Mouse (Mus musculus) brain, adult 2 months (tissue): ENCODE results near the gene Rmi1.
"Not testable (repeated sequence)": the region's sequence is repeated elsewhere in the genome, so short reads cannot be mapped to it uniquely, and the experiment has no call there.

Experiments used
- DNase-seq: peaks from one replicate; pipeline ENCODE4 v3.0.0; 2011; ENCODE audit warnings: low read depth, low spot score

Gene Rmi1

DNA sequence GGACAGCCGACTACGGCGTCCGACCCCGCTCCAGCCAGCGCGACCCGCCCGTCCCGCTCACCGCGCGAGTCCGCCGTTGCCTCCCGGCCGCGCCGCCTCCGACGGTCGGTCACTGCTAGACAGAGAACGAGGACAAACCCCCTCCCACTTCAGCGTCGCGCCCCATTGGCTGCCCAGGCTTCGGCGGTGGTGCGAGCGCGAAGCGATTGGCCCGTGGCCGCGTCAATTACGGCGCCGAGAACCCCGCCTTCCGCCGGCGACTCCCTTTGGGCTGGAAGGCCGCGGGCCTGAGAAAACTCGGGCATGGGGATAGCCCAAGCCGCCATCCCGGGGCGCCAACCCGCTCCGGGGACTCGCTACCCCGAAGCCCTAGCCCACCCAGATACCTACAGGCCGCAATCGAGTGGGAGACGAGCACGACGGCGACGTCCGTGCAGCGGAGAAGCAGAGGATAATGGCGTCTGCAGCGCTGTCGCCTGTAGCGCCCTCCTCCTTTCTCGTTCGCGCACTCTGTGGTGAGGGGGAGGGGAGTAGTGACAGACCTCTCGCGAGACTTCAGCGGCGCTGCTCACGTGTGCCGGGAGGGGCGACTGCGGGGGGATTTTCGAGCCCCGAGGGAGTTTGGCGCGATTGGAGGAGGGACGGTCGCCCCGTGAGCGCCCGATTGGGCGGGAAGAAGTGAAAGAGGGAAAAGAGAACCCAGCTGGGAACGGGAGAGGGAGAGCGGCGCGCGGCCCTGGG, at the start of gene Rmi1:
TSS of gene Rmi1 (plus strand) at position 246 of the 741 bp plus-strand sequence.
- DNase-seq = peak; percentile 99

DNA sequence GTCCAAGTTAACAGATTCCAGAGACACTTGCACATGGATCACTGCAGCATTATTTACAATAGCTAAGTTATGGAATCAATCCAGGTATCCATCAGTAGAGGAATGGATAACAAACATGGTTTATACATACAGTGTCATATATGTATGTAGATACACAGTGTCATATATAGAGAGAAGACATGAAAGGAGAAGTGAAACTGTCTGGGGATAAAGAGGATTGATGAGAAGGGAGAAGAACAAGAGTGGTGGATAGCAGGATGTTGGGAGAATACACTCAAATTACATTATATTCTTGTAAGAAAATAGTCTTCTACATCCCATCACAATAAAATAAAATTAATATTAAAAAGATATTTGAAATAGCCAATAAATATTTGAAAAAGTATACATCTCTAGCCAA, 49.1 kb upstream of the Rmi1 start:
- DNase-seq = no peak

DNA sequence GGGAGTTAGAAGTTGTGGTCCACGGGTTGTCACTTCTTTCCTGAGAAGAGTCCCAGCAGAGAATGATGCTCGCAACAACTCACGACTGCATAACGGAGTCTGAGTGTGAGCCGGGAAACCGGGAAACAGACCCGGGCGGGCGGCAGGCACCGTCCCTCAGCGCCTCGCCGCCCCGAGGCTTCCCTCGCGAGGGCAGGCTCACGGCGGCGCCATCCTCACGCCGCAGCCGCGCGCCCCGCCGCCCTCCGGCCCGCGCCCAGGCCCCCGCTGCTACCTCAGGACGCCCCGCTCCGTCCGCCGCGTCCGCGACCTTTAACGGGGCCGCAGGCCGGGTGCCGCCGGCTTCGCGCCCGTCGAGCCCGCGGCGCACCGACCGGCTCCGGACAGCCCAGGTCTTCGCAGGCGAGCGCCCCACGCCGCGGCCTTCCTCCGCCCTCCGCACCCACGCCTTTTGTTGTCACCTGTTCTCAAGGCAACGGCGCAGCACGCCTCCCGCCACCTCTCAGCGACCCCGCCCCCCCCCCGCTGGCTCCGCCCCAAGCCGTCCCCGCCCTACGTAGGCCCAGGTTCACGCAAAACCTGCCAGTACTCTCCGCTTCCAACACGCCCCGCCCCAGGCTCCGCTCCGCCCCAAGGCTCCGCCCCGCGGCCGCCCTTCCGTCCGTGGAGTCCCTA, 43.3 kb upstream of the Rmi1 start, which contains the start of gene Kif27:
TSS of gene Kif27 (minus strand) at position 494 of the 675 bp plus-strand sequence.
- peak; percentile 90 for DNase-seq

DNA sequence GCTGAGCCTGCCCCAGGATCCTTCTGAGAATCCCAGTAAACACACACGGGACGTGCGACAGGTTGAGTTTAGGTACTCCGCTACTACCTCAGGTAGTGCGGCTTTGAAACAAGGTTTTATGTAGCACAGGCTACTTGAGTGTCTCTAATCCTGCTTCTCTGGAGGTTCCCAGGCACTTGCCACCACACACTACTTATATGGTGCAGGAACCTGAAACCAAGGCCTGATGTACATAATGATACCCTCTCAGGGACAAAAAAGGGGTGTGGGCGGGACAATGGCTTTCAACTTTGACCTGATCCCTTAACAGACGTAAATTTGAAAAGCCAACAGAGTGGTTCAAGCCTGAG, 42.8 kb upstream of the Rmi1 start:
- no peak for DNase-seq

DNA sequence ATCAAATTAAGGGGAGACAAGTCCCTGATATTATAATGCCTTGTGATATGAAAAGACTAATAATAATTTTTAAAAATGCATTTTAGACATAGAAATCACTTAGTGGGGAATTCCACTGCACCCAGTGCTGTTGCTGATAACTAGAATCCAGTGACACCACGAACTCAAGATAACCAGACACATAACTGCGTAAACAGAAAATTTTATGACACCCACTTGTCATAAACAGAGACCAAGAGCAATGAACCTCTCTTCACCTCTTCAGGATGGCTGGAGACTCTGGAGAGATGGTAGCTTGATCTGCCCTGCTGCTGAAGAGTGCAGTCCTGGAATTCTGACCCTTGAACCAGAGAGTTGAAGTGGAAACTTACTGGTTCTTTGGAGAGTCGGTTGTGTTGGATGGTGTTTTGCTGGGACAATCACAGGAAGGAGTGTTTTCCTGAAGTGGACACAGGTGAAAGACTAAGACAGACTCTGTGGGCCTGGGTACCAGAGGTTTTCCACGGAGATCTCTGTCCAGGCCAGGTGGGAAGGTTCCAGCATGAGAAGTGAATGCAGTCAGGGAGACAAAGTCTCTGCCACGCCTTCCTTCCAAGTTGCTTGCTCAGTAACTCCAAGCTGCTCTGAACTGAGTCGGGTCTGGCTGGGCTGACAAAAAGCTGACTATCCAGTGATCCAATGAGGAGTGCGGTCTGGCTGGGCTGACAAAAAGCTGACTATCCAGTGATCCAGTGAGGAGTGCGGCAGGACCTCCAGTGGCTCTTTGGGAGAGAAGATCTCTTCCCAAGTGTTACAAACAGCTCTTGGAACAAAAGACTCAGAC, 37.5 kb upstream of the Rmi1 start:
- no peak for DNase-seq

DNA sequence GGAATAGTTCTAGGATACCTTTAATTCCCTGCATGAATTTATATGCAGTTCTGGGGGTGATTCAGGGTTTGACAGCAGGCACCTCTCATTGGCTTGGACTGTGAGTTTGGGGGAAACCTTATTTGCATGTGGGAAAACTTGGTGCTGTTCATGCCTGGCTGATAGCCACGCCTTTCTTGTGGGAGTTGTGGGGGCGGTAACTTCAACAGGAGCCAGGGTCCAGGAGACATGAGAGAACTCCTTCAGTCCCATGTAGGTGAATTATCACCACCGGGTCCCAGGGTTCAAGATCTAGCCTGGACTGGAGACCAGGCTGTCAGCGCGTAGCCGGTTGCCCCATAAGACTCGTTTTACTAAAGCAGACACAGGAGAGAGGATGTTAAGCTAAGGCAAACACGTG, 36.9 kb upstream of the Rmi1 start:
- DNase-seq = not testable (repeated sequence)

DNA sequence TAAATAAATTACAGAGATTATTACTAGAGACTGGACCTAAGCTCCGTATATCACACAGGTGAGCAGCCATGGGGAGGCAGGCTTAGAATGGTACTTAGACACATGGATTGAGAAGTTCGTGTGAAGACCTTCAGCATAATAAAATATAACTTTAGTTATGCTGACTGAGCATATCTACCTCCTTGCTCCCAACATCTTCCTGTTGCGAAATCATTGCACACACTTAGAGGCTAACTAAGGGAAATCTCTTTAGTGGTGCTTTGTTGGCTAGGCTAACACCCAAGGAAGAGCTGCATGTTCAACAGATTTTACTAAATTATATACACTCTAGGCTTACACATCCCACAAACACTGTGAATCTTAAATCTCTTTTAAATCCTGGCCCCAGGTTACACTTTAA, 35.7 kb upstream of the Rmi1 start:
- DNase-seq = no peak

DNA sequence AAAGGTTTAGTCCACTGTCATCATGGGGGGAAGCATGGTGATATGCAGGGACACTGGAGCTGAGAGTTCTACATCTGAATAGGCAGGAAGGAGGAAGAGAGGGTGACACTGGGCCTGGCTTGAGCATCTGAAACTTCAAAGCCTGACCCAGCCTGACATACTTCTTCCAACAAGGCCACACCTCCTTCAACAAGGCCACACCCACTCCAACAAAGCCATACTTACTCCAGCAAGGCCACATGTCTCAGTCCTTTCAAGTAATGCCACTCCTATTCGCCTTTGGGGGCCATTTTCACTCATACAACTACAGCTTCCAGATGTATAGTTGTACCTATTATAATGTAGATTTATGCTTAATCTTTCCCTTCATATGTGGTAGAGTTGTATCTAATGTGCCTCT, 34.4 kb upstream of the Rmi1 start:
- no peak for DNase-seq

DNA sequence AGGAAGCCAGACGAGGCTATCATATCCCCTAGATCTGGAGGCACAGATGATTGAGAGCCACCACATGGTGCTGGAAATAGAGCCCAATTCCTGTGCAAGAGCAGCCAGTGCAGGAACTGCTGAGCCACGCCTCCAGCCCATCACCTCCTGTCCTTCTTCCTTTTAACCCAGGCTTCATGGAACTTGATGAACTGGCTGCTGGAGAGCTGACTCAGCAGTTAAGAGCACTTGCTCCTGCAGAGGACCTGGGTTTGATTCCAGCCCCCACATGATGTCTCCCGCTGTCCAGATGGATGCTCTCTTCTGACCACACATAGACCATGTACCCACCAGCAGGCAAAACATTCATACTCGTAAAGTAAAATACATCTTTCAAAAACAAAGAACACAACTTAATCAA, 33.2 kb upstream of the Rmi1 start:
- DNase-seq = no peak

DNA sequence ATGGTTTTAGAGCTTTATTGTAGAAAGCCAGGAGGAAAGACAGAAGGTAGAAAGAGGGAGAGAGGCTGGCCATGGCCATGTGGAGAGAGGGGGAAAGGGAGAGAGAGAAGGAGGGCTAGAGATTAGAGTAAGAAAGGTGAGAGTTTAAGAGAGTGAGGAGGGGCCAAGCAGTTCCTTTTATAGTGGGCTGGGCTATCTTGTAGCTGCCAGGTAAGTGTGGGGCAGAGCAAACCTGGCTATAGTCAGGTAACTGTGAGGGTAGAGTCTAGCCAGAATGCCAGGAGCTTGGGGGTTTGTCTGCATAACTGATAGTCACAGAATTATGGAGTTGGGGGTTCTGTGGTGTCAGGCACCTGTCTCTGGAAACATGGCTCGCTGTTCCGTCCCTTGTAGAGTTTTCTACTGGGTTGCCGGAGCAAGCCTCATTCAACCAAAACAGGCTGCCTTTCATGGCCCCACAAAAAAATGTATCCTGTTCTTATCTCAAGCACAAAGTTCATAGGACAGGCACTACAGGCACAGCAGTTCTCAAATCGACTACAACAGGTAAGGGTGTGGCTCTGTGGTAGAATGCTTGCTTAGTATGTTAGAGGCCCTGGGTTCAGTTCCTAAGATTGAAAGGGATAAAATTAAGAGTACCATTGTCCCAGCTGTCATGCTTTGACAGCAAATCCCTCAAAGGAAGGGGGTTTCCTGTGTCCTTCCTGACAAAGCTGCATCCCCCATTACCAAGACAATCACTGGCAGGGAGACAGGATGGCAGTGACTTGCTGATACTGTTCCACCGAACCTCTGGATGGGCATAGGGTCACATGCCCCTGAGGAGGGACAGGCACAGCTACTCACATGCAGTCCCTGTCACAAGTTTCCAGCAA, 29.5 kb upstream of the Rmi1 start:
- no peak for DNase-seq

DNA sequence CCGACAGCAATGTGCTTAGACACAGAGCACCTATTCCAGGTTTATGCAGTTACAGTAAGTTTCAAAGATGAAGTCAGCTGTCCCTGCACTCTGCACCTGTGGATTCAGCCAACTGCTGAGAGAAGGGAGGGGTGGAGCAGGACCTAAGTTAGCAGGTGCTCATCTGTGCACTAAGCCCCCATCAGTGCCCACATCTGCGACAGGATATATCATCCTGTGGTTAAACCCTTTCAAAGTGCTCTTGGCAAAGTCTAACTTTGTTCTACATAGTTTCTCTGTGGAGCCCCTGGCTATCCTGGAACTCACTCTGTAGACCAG, 28.9 kb upstream of the Rmi1 start:
- no peak for DNase-seq

DNA sequence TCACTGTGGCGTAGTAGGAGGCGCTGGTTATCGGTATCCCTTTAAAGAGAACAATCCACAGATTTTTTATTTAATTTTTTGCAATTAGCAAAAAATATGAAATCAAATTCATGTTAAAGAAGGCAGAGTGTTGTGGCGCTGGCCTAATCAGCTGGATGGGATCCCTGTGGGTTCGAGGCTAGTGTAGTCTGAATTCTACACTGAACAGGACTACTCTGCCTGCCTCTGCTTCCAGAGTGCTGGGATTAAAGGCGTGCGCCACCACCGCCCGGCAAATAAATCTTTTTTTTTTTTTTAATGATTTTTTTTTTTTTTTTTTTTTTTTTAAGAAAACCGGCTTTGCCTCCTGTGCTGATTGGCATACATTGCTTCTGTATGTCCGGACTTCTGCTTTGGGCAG, 17.7 kb upstream of the Rmi1 start:
- no peak for DNase-seq

DNA sequence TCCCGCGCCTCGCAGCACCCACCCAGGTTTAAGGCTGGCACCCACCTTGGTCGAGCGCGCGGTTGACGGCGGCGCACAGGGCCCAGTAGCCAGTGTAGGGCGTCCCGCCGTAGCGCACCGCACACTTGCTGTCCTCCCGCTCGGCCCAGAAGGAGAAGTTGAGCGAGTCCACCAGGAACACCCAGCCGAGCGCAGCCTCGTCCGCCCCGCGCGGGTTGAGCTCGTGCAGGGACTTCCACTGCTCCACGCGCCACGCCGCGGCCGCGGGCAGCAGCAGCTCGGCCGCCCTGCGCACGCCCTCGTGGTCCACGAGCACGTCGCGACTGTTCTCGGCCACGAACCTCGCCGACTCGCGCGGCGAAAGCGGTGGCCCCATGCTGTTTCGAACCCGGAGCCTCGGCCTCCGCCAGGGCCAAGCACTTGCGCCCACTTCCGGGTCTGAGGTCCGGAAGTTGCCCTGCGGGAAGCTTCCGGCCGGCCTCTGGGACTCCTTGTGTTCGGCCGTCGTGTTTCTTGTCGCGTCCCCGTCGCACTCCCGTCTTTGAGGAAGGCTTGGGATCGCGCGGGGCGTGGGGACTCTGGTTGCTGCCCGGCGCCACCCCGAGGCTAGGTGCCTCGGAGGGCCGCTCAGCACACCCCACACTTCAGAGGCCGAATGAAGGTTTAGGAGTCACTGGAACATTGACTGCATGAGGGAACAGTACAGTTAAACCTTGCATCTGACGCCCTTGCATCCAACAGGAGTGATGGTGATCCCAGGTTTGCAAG, 17.1 kb upstream of the Rmi1 start, which contains the start of gene 2210016F16Rik:
TSS of gene 2210016F16Rik (minus strand) at position 447 of the 768 bp plus-strand sequence.
- peak; percentile 67 for DNase-seq

DNA sequence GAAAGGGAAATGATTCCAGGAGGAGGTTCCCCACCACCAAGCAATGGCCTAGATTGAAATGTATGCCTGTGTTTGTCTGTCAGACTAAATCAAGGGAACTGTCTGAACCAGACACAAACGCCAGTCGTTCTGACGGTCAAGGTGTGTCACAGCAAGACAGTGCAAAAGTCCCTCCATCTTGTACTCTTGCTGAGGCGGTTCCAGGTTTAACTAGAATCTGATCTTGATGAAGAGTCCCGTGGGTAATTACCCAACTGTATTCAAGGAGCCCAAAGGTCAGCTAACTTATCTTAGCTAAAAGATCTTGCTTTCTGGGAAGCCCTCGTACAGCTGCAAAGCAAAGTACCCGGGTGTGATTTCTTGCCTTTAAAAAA, 16.5 kb upstream of the Rmi1 start:
- no peak for DNase-seq

DNA sequence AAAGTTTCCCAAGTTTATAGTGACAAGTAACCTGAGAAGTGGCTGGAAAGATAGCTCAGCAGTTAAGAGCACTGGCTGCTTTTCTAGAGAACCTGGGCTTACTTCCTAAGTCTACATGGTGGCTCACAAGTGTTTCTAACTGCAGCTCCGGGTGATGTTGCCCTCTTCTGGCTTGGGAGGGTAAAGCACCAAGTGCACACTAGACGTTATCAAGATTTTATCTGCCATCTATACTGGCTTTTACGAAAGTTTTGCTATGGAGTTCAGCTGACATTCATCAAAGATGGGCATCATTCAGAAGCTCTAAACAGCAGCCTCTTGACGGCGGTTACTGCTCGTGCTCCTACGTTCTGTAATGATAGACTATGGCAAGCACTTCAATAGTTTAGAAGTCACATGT, 14.1 kb upstream of the Rmi1 start:
- DNase-seq = peak; percentile 81

DNA sequence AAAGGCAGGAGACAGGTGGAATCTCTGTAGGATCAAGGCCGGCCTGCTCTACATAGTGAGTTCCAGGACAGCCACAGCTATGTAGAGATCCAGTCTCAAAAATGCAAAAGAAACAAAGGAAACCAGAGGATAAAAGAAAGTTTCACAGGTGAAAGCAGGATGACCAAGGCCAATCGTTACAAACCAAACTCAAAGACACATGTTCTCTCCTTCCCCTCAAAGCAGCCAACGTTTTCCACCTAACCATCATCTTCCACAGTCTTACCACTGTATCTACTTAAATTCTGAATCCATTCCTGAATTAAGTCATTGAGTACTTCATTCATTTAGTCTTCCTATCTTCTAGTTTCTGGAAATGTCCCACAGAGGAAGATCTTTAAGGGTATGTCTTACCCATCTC, 13.7 kb upstream of the Rmi1 start:
- DNase-seq = no peak

DNA sequence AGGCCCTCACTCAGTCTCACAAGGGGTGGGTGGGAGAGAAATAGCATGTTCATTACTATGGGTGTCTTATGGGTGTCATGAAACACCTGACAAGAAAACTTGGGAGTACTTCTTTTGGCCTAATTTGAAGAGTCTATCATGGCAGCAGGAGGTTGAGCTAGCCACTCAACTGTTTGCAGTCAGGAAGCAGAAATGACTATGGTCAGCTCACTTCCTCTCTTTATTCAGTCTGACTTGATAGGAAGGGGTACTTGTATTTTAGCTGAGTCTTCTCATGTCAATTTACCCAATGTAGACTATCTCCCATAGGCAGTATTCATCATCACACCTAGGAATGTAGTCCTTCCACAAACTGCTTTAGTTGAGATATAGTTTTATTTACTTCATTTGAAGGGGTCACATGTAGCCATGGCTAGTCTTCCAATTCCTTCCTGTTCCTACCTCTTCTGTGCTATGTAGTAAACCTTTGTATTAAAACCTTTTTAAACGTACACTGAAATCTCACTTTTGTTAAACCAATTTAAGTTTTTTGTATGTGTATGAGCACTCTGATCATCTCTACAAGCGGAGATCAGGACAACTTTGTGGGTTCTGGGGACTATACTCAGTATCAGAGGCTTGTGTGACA, 12.6 kb upstream of the Rmi1 start:
- DNase-seq = no peak

DNA sequence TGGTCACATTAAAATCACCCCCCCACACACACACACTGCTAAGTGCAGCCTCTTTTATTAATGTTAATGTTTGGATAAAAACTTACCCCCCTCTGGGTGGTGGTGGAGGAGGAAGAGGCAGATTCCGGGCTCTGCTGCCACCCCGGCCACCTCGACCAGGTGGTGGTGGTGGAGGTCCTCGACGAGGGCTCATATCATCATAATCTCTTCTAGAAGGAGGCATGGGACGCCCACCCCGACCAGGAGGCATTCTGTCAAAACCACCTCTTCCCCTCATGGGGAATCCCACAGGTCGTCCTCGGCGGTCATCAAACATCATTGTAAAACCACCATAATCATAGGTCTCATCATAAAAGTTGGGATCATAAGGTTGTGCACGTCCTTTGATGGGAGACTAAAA, 7.7 kb upstream of the Rmi1 start:
- DNase-seq = not testable (repeated sequence)

DNA sequence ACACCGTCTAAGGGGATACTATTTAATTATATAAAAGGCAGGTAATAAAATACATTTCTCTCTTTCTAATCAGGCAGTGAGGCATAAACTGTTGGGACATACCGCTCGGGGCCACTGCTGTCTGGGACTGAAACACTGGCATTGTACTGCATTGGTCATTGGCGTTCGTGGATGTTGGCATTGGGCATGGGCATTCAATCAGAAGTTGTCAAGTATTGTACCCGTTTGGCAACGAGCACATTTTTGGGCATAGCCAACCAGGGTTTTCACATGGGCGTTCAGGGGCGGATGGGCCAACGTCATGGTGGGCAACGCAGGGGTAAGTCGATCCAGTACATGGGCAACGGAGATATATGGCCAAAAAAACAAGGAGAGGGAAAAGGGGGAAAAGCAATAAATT, 4.4 kb upstream of the Rmi1 start:
- DNase-seq = no peak

DNA sequence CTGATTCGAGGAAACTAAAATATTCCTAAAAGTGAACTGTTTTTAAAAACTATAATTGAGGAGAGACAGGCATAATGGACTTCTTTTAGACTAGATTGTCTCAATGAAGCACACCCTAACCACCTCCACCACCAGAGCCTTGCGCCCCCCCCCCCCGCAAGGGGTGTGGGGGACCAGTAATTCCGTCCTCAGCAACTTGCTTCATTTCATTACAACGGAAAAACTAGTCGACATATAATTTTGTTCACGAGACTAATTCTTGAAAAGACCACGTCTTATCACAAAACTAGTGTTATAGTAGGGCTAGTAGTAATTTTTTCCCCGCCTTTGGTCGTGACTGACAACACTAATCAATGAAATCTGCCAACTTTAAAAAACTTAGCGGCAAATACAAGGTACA, 1.5 kb upstream of the Rmi1 start:
- DNase-seq = no peak
